Mouse (Mus musculus) brain, embryonic 18.5 days (tissue): ENCODE data around the gene Ifitm6.
"Not testable (repeated sequence)": the region's sequence is repeated elsewhere in the genome, so short reads cannot be mapped to it uniquely, and the experiment has no call there.

Experiments
- DNase-seq: peaks from one replicate; pipeline ENCODE4 v3.0.0-alpha.2; 2012; ENCODE audit warnings: low read depth, low spot score

The Ifitm6 gene

GRCm38 (mm10) chr7:141008938-141009660 is 8.6 kb downstream of the Ifitm6 start:
- no peak for DNase-seq

- no peak for DNase-seq
These were observed 9.4 kb downstream of the Ifitm6 start for GRCm38 (mm10) chr7:141008312-141008761.

- DNase-seq = no peak
These were observed 10.8 kb downstream of the Ifitm6 start for GRCm38 (mm10) chr7:141006914-141007313.

- no peak for DNase-seq
These were observed 11.3 kb downstream of the Ifitm6 start for GRCm38 (mm10) chr7:141006446-141006845.

GRCm38 (mm10) chr7:141003248-141004010 is 14.3 kb downstream of the Ifitm6 start:
- no peak for DNase-seq

GRCm38 (mm10) chr7:141000881-141001708 is 16.6 kb downstream of the Ifitm6 start:
- no peak for DNase-seq

GRCm38 (mm10) chr7:140998853-140999700 is 18.6 kb downstream of the Ifitm6 start:
- no peak for DNase-seq

GRCm38 (mm10) chr7:140997817-140998216 is 19.9 kb downstream of the Ifitm6 start:
- no peak for DNase-seq

GRCm38 (mm10) chr7:140991117-140991689 is 26.5 kb downstream of the Ifitm6 start:
- no peak for DNase-seq

- no peak for DNase-seq
These were observed 27.1 kb downstream of the Ifitm6 start for GRCm38 (mm10) chr7:140990622-140991021.

- DNase-seq = no peak
These were observed 27.5 kb downstream of the Ifitm6 start for GRCm38 (mm10) chr7:140990185-140990584.

- no peak for DNase-seq
These were observed 28.7 kb downstream of the Ifitm6 start for GRCm38 (mm10) chr7:140989022-140989421.

- no peak for DNase-seq
These were observed 30.3 kb downstream of the Ifitm6 start for GRCm38 (mm10) chr7:140987182-140988138.

GRCm38 (mm10) chr7:140982971-140983370 is 34.8 kb downstream of the Ifitm6 start:
- no peak for DNase-seq

- no peak for DNase-seq
These were observed 36.0 kb downstream of the Ifitm6 start for GRCm38 (mm10) chr7:140981704-140982103.

- not testable (repeated sequence) for DNase-seq
These were observed 41.0 kb downstream of the Ifitm6 start for GRCm38 (mm10) chr7:140976720-140977119.

GRCm38 (mm10) chr7:140975465-140975864 is 42.3 kb downstream of the Ifitm6 start:
- no peak for DNase-seq

GRCm38 (mm10) chr7:140974940-140975339 is 42.8 kb downstream of the Ifitm6 start:
- no peak for DNase-seq

GRCm38 (mm10) chr7:140973396-140974165 is 44.1 kb downstream of the Ifitm6 start:
- DNase-seq = no peak
